Mouse (Mus musculus): Measurements from ENCODE around the gene Thop1.
"Not testable (repeated sequence)": the region's sequence is repeated elsewhere in the genome, so short reads cannot be mapped to it uniquely, and the experiment has no call there.

Thop1 gene

GRCm38 (mm10) chr10:81058896-81059295, 10.9 kb upstream of the Thop1 start:
- DNase-seq, result no peak

GRCm38 (mm10) chr10:81059603-81060543, 10.0 kb upstream of the Thop1 start, which contains the start of gene Sgta:
Gene Sgta (minus strand): TSS chr10:81060181.
- peak; percentile 99 for DNase-seq

- DNase-seq, result no peak
Measured at GRCm38 (mm10) chr10:81062710-81063109, 7.1 kb upstream of the Thop1 start.

- DNase-seq, result not testable (repeated sequence)
Measured at GRCm38 (mm10) chr10:81064519-81064918, 5.3 kb upstream of the Thop1 start.

GRCm38 (mm10) chr10:81068706-81069105, 1.1 kb upstream of the Thop1 start:
- DNase-seq, result no peak

- no peak for DNase-seq
Measured at GRCm38 (mm10) chr10:81072290-81072689, 2.5 kb downstream of the Thop1 start.

- peak; percentile 29 for DNase-seq
Measured at GRCm38 (mm10) chr10:81073464-81073863, 3.6 kb downstream of the Thop1 start.

GRCm38 (mm10) chr10:81075734-81076133, 5.9 kb downstream of the Thop1 start:
- no peak for DNase-seq

GRCm38 (mm10) chr10:81076356-81076755, 6.5 kb downstream of the Thop1 start:
- no peak for DNase-seq

- no peak for DNase-seq
Measured at GRCm38 (mm10) chr10:81077916-81078315, 8.1 kb downstream of the Thop1 start.

GRCm38 (mm10) chr10:81080008-81080655, 10.3 kb downstream of the Thop1 start:
- DNase-seq, result no peak

- DNase-seq, result peak; percentile 71
Measured at GRCm38 (mm10) chr10:81082168-81082960, 12.5 kb downstream of the Thop1 start.

GRCm38 (mm10) chr10:81087021-81087420, 17.2 kb downstream of the Thop1 start:
- no peak for DNase-seq

GRCm38 (mm10) chr10:81089216-81089615, 19.4 kb downstream of the Thop1 start:
- DNase-seq, result peak; percentile 61

GRCm38 (mm10) chr10:81090621-81091020, 20.8 kb downstream of the Thop1 start:
- DNase-seq, result no peak

- DNase-seq, result peak; percentile 44
Measured at GRCm38 (mm10) chr10:81092465-81093250, 22.8 kb downstream of the Thop1 start.

- no peak for DNase-seq
Measured at GRCm38 (mm10) chr10:81094931-81095678, 25.3 kb downstream of the Thop1 start.

GRCm38 (mm10) chr10:81105565-81106112, 35.8 kb downstream of the Thop1 start, which contains the start of gene Map2k2:
Gene Map2k2 (plus strand): TSS chr10:81105915.
- DNase-seq, result peak; percentile 96

- peak; percentile 84 for DNase-seq
Measured at GRCm38 (mm10) chr10:81106113-81106721, 36.4 kb downstream of the Thop1 start.

GRCm38 (mm10) chr10:81112946-81113345, 43.1 kb downstream of the Thop1 start:
- DNase-seq, result no peak

- no peak for DNase-seq
Measured at GRCm38 (mm10) chr10:81119625-81120024, 49.8 kb downstream of the Thop1 start.
